Mouse (Mus musculus): ENCODE measurements at regions not wholly inside any gene's neighbourhood (a gene's known extent, or its start where the extent isn't known, plus 50 kb on each side); places are given as distances from the start of the nearest gene placed in this dataset.

- no peak for ATAC-seq (replicated peaks; ENCODE audit: extremely low read depth, insufficient read depth, low FRiP score)
These were observed 100.0 kb downstream of the Wdr20rt start for GRCm38 (mm10) chr12:65325347-65325746.

GRCm38 (mm10) chr12:65328532-65328931, 103.2 kb downstream of the Wdr20rt start:
- Histone ChIP-seq H3K4me3 (ENCODE audit: low read length) (no peak overlapping the region), H3K4me2 (ENCODE audit: low read depth, low read length) (no peak overlapping the region), H3K27me3 (ENCODE audit: control insufficient read depth, insufficient read depth, low read length) (no peaks in the 10 kb centered on the region), H3K9me3 (replicated peaks; ENCODE audit: control insufficient read depth, low read length) (no peaks in the 10 kb centered on the region), H3K27ac (ENCODE audit: low read length) (no peak overlapping the region), H3K36me3 (ENCODE audit: control insufficient read depth, insufficient read depth) (no peaks in the 10 kb centered on the region), H3K4me1 (ENCODE audit: control insufficient read depth, insufficient read depth, low read length) (no peaks in the 10 kb centered on the region), H3K9ac (ENCODE audit: low read length) (no peak overlapping the region)
- WGBS: 79% methylated on average over 5 of the region's 5 CpGs
- ATAC-seq (replicated peaks; ENCODE audit: extremely low read depth, insufficient read depth, low FRiP score): no peak

More at GRCm38 (mm10) chr12:65325347-65325746, 100.0 kb downstream of the Wdr20rt start:
- Histone ChIP-seq H3K4me2 (ENCODE audit: low read depth, low read length) (no peak overlapping the region), H3K36me3 (ENCODE audit: control insufficient read depth, insufficient read depth) (no peaks in the 10 kb centered on the region), H3K4me1 (ENCODE audit: control insufficient read depth, insufficient read depth, low read length) (no peaks in the 10 kb centered on the region), H3K27ac (ENCODE audit: low read length) (no peak overlapping the region), H3K9me3 (replicated peaks; ENCODE audit: control insufficient read depth, low read length) (no peaks in the 10 kb centered on the region), H3K27me3 (ENCODE audit: control insufficient read depth, insufficient read depth, low read length) (no peaks in the 10 kb centered on the region), H3K4me3 (ENCODE audit: low read length) (no peak overlapping the region), H3K9ac (ENCODE audit: low read length) (no peak overlapping the region)
- WGBS: 26% methylated on average over 1 of the region's 1 CpGs

GRCm38 (mm10) chr12:65329678-65330077, 104.4 kb downstream of the Wdr20rt start:
- Histone ChIP-seq H3K27ac (ENCODE audit: low read length) (no peak overlapping the region), H3K4me2 (ENCODE audit: low read depth, low read length) (no peak overlapping the region), H3K9me3 (replicated peaks; ENCODE audit: control insufficient read depth, low read length) (no peaks in the 10 kb centered on the region), H3K27me3 (ENCODE audit: control insufficient read depth, insufficient read depth, low read length) (no peaks in the 10 kb centered on the region), H3K9ac (ENCODE audit: low read length) (no peak overlapping the region), H3K36me3 (ENCODE audit: control insufficient read depth, insufficient read depth) (no peaks in the 10 kb centered on the region), H3K4me3 (ENCODE audit: low read length) (no peak overlapping the region), H3K4me1 (ENCODE audit: control insufficient read depth, insufficient read depth, low read length) (no peaks in the 10 kb centered on the region)
- no peak for ATAC-seq (replicated peaks; ENCODE audit: extremely low read depth, insufficient read depth, low FRiP score)

- no peak overlapping the region for H3K27ac ChIP-seq (ENCODE audit: low read length)
- no peak overlapping the region for H3K4me3 ChIP-seq (ENCODE audit: low read length)
- 34% methylated on average over 2 of the region's 2 CpGs for WGBS
- ATAC-seq (replicated peaks; ENCODE audit: extremely low read depth, insufficient read depth, low FRiP score): no peak
- H3K36me3 ChIP-seq (ENCODE audit: control insufficient read depth, insufficient read depth): no peaks in the 10 kb centered on the region
- no peaks in the 10 kb centered on the region for H3K27me3 ChIP-seq (ENCODE audit: control insufficient read depth, insufficient read depth, low read length)
- H3K9me3 ChIP-seq (replicated peaks; ENCODE audit: control insufficient read depth, low read length): no peaks in the 10 kb centered on the region
- H3K9ac ChIP-seq (ENCODE audit: low read length): no peak overlapping the region
- no peaks in the 10 kb centered on the region for H3K4me1 ChIP-seq (ENCODE audit: control insufficient read depth, insufficient read depth, low read length)
- H3K4me2 ChIP-seq (ENCODE audit: low read depth, low read length): no peak overlapping the region
These were observed 114.7 kb downstream of the Wdr20rt start for GRCm38 (mm10) chr12:65340009-65340408.

GRCm38 (mm10) chr12:65347251-65347650, 121.9 kb downstream of the Wdr20rt start:
- no peak overlapping the region for H3K27ac ChIP-seq (ENCODE audit: low read length)
- H3K27me3 ChIP-seq (ENCODE audit: control insufficient read depth, insufficient read depth, low read length): no peaks in the 10 kb centered on the region
- no peak overlapping the region for H3K9ac ChIP-seq (ENCODE audit: low read length)
- H3K4me2 ChIP-seq (ENCODE audit: low read depth, low read length): no peak overlapping the region
- no peak for ATAC-seq (replicated peaks; ENCODE audit: extremely low read depth, insufficient read depth, low FRiP score)
- H3K36me3 ChIP-seq (ENCODE audit: control insufficient read depth, insufficient read depth): no peaks in the 10 kb centered on the region
- H3K4me3 ChIP-seq (ENCODE audit: low read length): no peak overlapping the region
- whole genome bisulfite sequencing: 47% methylated on average over 1 of the region's 1 CpGs
- no peaks in the 10 kb centered on the region for H3K9me3 ChIP-seq (replicated peaks; ENCODE audit: control insufficient read depth, low read length)
- H3K4me1 ChIP-seq (ENCODE audit: control insufficient read depth, insufficient read depth, low read length): no peaks in the 10 kb centered on the region

GRCm38 (mm10) chr12:65349535-65349934, 124.2 kb downstream of the Wdr20rt start:
- Histone ChIP-seq H3K4me3 (ENCODE audit: low read length) (no peak overlapping the region), H3K27ac (ENCODE audit: low read length) (no peak overlapping the region), H3K9me3 (replicated peaks; ENCODE audit: control insufficient read depth, low read length) (no peaks in the 10 kb centered on the region), H3K27me3 (ENCODE audit: control insufficient read depth, insufficient read depth, low read length) (no peaks in the 10 kb centered on the region), H3K36me3 (ENCODE audit: control insufficient read depth, insufficient read depth) (no peaks in the 10 kb centered on the region), H3K4me1 (ENCODE audit: control insufficient read depth, insufficient read depth, low read length) (no peaks in the 10 kb centered on the region), H3K4me2 (ENCODE audit: low read depth, low read length) (no peak overlapping the region), H3K9ac (ENCODE audit: low read length) (no peak overlapping the region)
- no peak for ATAC-seq (replicated peaks; ENCODE audit: extremely low read depth, insufficient read depth, low FRiP score)
- WGBS: 79% methylated on average over 4 of the region's 4 CpGs

- no peaks in the 10 kb centered on the region for H3K27me3 ChIP-seq (ENCODE audit: control insufficient read depth, insufficient read depth, low read length)
- no peak overlapping the region for H3K27ac ChIP-seq (ENCODE audit: low read length)
- ATAC-seq (replicated peaks; ENCODE audit: extremely low read depth, insufficient read depth, low FRiP score): no peak
- no peak overlapping the region for H3K9ac ChIP-seq (ENCODE audit: low read length)
- WGBS: 62% methylated on average over 4 of the region's 4 CpGs
- H3K4me1 ChIP-seq (ENCODE audit: control insufficient read depth, insufficient read depth, low read length): no peaks in the 10 kb centered on the region
- H3K4me3 ChIP-seq (ENCODE audit: low read length): no peak overlapping the region
- H3K36me3 ChIP-seq (ENCODE audit: control insufficient read depth, insufficient read depth): no peaks in the 10 kb centered on the region
- H3K9me3 ChIP-seq (replicated peaks; ENCODE audit: control insufficient read depth, low read length): no peaks in the 10 kb centered on the region
- H3K4me2 ChIP-seq (ENCODE audit: low read depth, low read length): no peak overlapping the region
These were observed 138.9 kb downstream of the Wdr20rt start for GRCm38 (mm10) chr12:65364179-65364578.

GRCm38 (mm10) chr12:65367334-65367733, 142.0 kb downstream of the Wdr20rt start:
- no peak overlapping the region for H3K27ac ChIP-seq (ENCODE audit: low read length)
- no peak overlapping the region for H3K9ac ChIP-seq (ENCODE audit: low read length)
- no peak overlapping the region for H3K4me3 ChIP-seq (ENCODE audit: low read length)
- no peaks in the 10 kb centered on the region for H3K36me3 ChIP-seq (ENCODE audit: control insufficient read depth, insufficient read depth)
- WGBS: 9% methylated on average over 4 of the region's 4 CpGs
- no peaks in the 10 kb centered on the region for H3K9me3 ChIP-seq (replicated peaks; ENCODE audit: control insufficient read depth, low read length)
- H3K4me2 ChIP-seq (ENCODE audit: low read depth, low read length): no peak overlapping the region
- H3K4me1 ChIP-seq (ENCODE audit: control insufficient read depth, insufficient read depth, low read length): no peaks in the 10 kb centered on the region
- H3K27me3 ChIP-seq (ENCODE audit: control insufficient read depth, insufficient read depth, low read length): no peaks in the 10 kb centered on the region
- no peak for ATAC-seq (replicated peaks; ENCODE audit: extremely low read depth, insufficient read depth, low FRiP score)

GRCm38 (mm10) chr12:65367866-65368419, 142.6 kb downstream of the Wdr20rt start:
- no peak for ATAC-seq (replicated peaks; ENCODE audit: extremely low read depth, insufficient read depth, low FRiP score)
- no peaks in the 10 kb centered on the region for H3K27me3 ChIP-seq (ENCODE audit: control insufficient read depth, insufficient read depth, low read length)
- H3K4me2 ChIP-seq (ENCODE audit: low read depth, low read length): no peak overlapping the region
- no peaks in the 10 kb centered on the region for H3K9me3 ChIP-seq (replicated peaks; ENCODE audit: control insufficient read depth, low read length)
- no peak overlapping the region for H3K27ac ChIP-seq (ENCODE audit: low read length)
- no peak overlapping the region for H3K4me3 ChIP-seq (ENCODE audit: low read length)
- H3K36me3 ChIP-seq (ENCODE audit: control insufficient read depth, insufficient read depth): no peaks in the 10 kb centered on the region
- H3K4me1 ChIP-seq (ENCODE audit: control insufficient read depth, insufficient read depth, low read length): no peaks in the 10 kb centered on the region
- H3K9ac ChIP-seq (ENCODE audit: low read length): no peak overlapping the region
- 72% methylated on average over 1 of the region's 1 CpGs for WGBS
